Mouse (Mus musculus): ENCODE results near the gene Sec61a2. TPM values are rescaled to one million over a fixed set of nuclear protein-coding genes. Genes with fewer than 3 reads are reported as not detected.

The Sec61a2 gene
- total and polyA plus RNA-seq, 3 experiments, result 13.9 to 32.3 TPM; not detected in 1

GRCm38 (mm10) chr2:5888865-5889264, 6.4 kb downstream of the Sec61a2 start:
- DNase-seq (ENCODE audit: low read depth, low spot score), result no peak
- no peak overlapping the region for H3K27ac ChIP-seq (ENCODE audit: control insufficient read depth, low read depth, low read length)

DNA sequence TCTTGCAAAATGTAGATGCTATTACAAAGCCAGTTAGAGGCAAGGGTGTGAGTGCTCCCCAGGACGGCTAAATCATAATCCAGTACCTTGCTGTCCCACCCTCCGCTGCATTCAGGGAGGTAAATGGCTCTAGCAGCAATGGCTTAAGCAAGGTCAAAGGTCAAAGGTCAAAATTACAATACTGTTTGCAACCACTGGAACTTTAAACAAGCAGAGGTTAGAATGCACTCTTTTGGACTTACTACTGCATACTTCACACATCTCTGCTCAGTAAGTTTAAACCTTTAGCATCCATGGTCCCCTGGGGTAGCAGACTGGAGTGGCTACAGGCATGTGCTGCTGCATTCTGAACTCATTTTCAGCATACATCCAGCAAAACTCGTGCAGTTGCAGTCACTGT, 17.8 kb downstream of the Sec61a2 start:
- no peak for DNase-seq (ENCODE audit: low read depth, low spot score)
- Histone ChIP-seq H3K4me1 (ENCODE audit: control insufficient read depth in 1 of 2, insufficient read depth in 2 of 2, low read length in 2 of 2) (no peaks in the 10 kb centered on the region), H3K27me3 (ENCODE audit: control insufficient read depth in 1 of 2, insufficient read depth in 2 of 2, low read length in 2 of 2) (no peaks in the 10 kb centered on the region), H3K79me2 (ENCODE audit: control insufficient read depth, insufficient read depth, low read length, poor library complexity) (no peaks in the 10 kb centered on the region), H3K36me3 (ENCODE audit: control insufficient read depth in 1 of 2, insufficient read depth in 2 of 2, low read length in 2 of 2) (peaks cover 0 to 46% of the 10 kb centered on the region in 2 experiments; a peak in 2 of 4 replicates), H3K9me3 (replicated peaks; ENCODE audit: insufficient read depth, low read length) (no peaks in the 10 kb centered on the region), H3K4me3 (ENCODE audit: control insufficient read depth in 1 of 2, insufficient read depth in 1 of 2, low read depth in 2 of 2, low read length in 2 of 2) (no peak overlapping the region), H3K9ac (ENCODE audit: control insufficient read depth, low read depth, low read length, poor library complexity, severe bottlenecking) (no peak overlapping the region), H3K27ac (ENCODE audit: control insufficient read depth, low read depth, low read length) (no peak overlapping the region)
- TF ChIP-seq NRF1 (IDR thresholded peaks at IDR 0.05; ENCODE audit: insufficient read depth, low read depth, low read length, poor library complexity, severe bottlenecking) (no peak), SMC3 (IDR thresholded peaks at IDR 0.05; ENCODE audit: low read depth, low read length) (no peak), USF1 (IDR thresholded peaks at IDR 0.05; ENCODE audit: low read depth, low read length) (no peak), ELF1 (IDR thresholded peaks at IDR 0.05; ENCODE audit: low read depth, low read length) (no peak), EP300 (IDR thresholded peaks at IDR 0.05; ENCODE audit: low read depth in 1 of 2, low read length in 2 of 2) (no peak), MEF2A (IDR thresholded peaks at IDR 0.05; ENCODE audit: extremely low read depth, insufficient replicate concordance, low read depth, low read length, poor library complexity, severe bottlenecking) (no peak), MYB (IDR thresholded peaks at IDR 0.05; ENCODE audit: low read depth, low read length) (no peak), UBTF (IDR thresholded peaks at IDR 0.05; ENCODE audit: borderline replicate concordance, insufficient read depth, low read depth, low read length) (no peak), MXI1 (IDR thresholded peaks at IDR 0.05; ENCODE audit: low read depth, low read length) (no peak), GABPA (IDR thresholded peaks at IDR 0.05; ENCODE audit: low read depth, low read length) (no peak), MAZ (IDR thresholded peaks at IDR 0.05; ENCODE audit: low read depth, low read length) (no peak), ETS1 (IDR thresholded peaks at IDR 0.05; ENCODE audit: low read depth, low read length) (no peak)

More at GRCm38 (mm10) chr2:5888865-5889264, 6.4 kb downstream of the Sec61a2 start:
- 0 out of 2 replicates have a peak, but pooled peaks cover 2% of the 10 kb centered on the region for H3K79me2 ChIP-seq (ENCODE audit: control insufficient read depth, insufficient read depth, low read length, poor library complexity)
- no peaks in the 10 kb centered on the region for H3K9me3 ChIP-seq (replicated peaks; ENCODE audit: insufficient read depth, low read length)
- H3K36me3 ChIP-seq (ENCODE audit: control insufficient read depth in 1 of 2, insufficient read depth in 2 of 2, low read length in 2 of 2), result peaks cover 16 to 21% of the 10 kb centered on the region in 2 experiments
- no peak overlapping the region for H3K4me3 ChIP-seq (ENCODE audit: control insufficient read depth in 1 of 2, insufficient read depth in 1 of 2, low read depth in 2 of 2, low read length in 2 of 2)
- H3K27me3 ChIP-seq (ENCODE audit: control insufficient read depth in 1 of 2, insufficient read depth in 2 of 2, low read length in 2 of 2), result no peaks in the 10 kb centered on the region
- H3K9ac ChIP-seq (ENCODE audit: control insufficient read depth, low read depth, low read length, poor library complexity, severe bottlenecking), result no peak overlapping the region
- peaks cover 0 to 10% of the 10 kb centered on the region in 2 experiments; a peak in 2 of 4 replicates for H3K4me1 ChIP-seq (ENCODE audit: control insufficient read depth in 1 of 2, insufficient read depth in 2 of 2, low read length in 2 of 2)
- TF ChIP-seq RAD21 (IDR thresholded peaks at IDR 0.05; ENCODE audit: low read depth, low read length) (no peak), EP300 (IDR thresholded peaks at IDR 0.05; ENCODE audit: low read depth in 1 of 2, low read length in 2 of 2) (no peak), CTCF (IDR thresholded peaks at IDR 0.05 in 2 of 3, conservative IDR thresholded peaks at IDR 0.05 in 1 of 3; ENCODE audit: control insufficient read depth in 1 of 3, insufficient read depth in 1 of 3, low read depth in 2 of 3, low read length in 3 of 3, poor library complexity in 1 of 3, severe bottlenecking in 1 of 3) (no peak), JUND (IDR thresholded peaks at IDR 0.05; ENCODE audit: low read depth, low read length) (no peak), E2F4 (IDR thresholded peaks at IDR 0.05; ENCODE audit: borderline replicate concordance, low read depth, low read length) (no peak), CHD2 (IDR thresholded peaks at IDR 0.05; ENCODE audit: low read length) (no peak), UBTF (IDR thresholded peaks at IDR 0.05; ENCODE audit: borderline replicate concordance, insufficient read depth, low read depth, low read length) (no peak), ZNF384 (IDR thresholded peaks at IDR 0.05; ENCODE audit: low read depth, low read length) (no peak), ZMIZ1 (IDR thresholded peaks at IDR 0.05; ENCODE audit: low read depth, low read length) (no peak), MAZ (IDR thresholded peaks at IDR 0.05; ENCODE audit: low read depth, low read length) (no peak), ETS1 (IDR thresholded peaks at IDR 0.05; ENCODE audit: low read depth, low read length) (no peak)

Measured in MEL (cell line).